Mouse (Mus musculus) lung, postnatal 0 days (tissue): ENCODE results near the gene Hoxb8. TPM values are rescaled to one million over a fixed set of nuclear protein-coding genes. Genes with fewer than 3 reads are reported as not detected.
A peak's percentile ranks its signal among the peaks of the same experiment; 100 is the strongest.

Source experiments
- ATAC-seq: fragments of 200-750 bp; cut with Nextera tagmentation; 2 replicates; pipeline ENCODE4 v1.8.0; 2017; ENCODE audit warnings: moderate library complexity
- DNase-seq: peaks from one replicate; pipeline ENCODE4 v3.0.0-alpha.2; 2016; ENCODE audit warnings: low spot score
- H3K27ac ChIP-seq: fragments of 300-500 bp; sonication (generic); 2 replicates; pipeline ENCODE4 v1.5.1; 2014; ENCODE audit warnings: antibody characterized with exemption, mild to moderate bottlenecking, low read length, mixed read lengths
- H3K27me3 ChIP-seq: fragments of 300-500 bp; sonication (generic); replicated peaks from 2 replicates; pipeline ENCODE4 v1.6.1; 2014; ENCODE audit warnings: low read length, mixed read lengths; ENCODE audit not compliant: insufficient read depth
- H3K36me3 ChIP-seq: fragments of 300-500 bp; sonication (generic); 2 replicates; pipeline ENCODE4 v1.6.1; 2014; ENCODE audit warnings: low read length, mixed read lengths; ENCODE audit not compliant: insufficient read depth
- H3K4me1 ChIP-seq: fragments of 300-500 bp; sonication (generic); 2 replicates; pipeline ENCODE4 v1.6.1; 2014; ENCODE audit warnings: antibody characterized with exemption, low read depth, low read length, mixed read lengths; ENCODE audit not compliant: insufficient read depth
- H3K4me2 ChIP-seq: fragments of 300-500 bp; sonication (generic); replicated peaks from 2 replicates; pipeline ENCODE4 v1.6.1; 2014; ENCODE audit warnings: low read depth, mild to moderate bottlenecking, low read length, moderate library complexity, mixed read lengths
- H3K4me3 ChIP-seq: fragments of 300-500 bp; sonication (generic); 2 replicates; pipeline ENCODE4 v1.5.1; 2014; ENCODE audit warnings: low read depth, low read length
- H3K9ac ChIP-seq: fragments of 300-500 bp; sonication (generic); replicated peaks from 2 replicates; pipeline ENCODE4 v1.6.1; 2014; ENCODE audit warnings: low read depth, mild to moderate bottlenecking
- H3K9me3 ChIP-seq: fragments of 300-500 bp; sonication (generic); 2 replicates; pipeline ENCODE4 v1.6.1; 2016; ENCODE audit warnings: low read length, mixed read lengths
- CTCF ChIP-seq: IDR thresholded peaks from 2 replicates; pipeline ENCODE4 v1.5.1; 2016; ENCODE audit warnings: antibody characterized with exemption, mild to moderate bottlenecking
- EP300 ChIP-seq: IDR thresholded peaks from 2 replicates; pipeline ENCODE4 v1.6.1; 2016; ENCODE audit warnings: antibody characterized with exemption, mild to moderate bottlenecking, control low read depth
- WGBS: fragments of 180-500 bp; shearing (Covaris S2); extraction: QIAGEN DNeasy Blood & Tissue Kit; methylation state at CpG from one replicate; pipeline ENCODE4 v1.1.7; 2014; 5-methylcytosine and 5-hydroxymethylcytosine counted together
- microRNA counts: library from miRNA; unstranded; fragments of <30 nt; microRNA quantifications from one replicate; lab custom pipeline; 2015
- microRNA-seq: library from miRNA; unstranded; fragments of <30 nt; microRNA quantifications from one replicate; pipeline ENCODE4, GENCODE M21; 2016
- polyA plus RNA-seq: library from polyadenylated mRNA; unstranded; fragments of >200 nt; fragmentation: Nextera tagmentation; extraction: Ambion mirVana; gene quantifications from 2 replicates; pipeline ENCODE4 v1.2.1, GENCODE M21; 2015

Gene Hoxb8
- polyA plus RNA-seq, 1 experiment from 2014 or later: 0.23 TPM

GRCm38 (mm10) chr11:96333241-96334001 lies 51.7 kb downstream of the Hoxb8 start:
- Histone ChIP-seq H3K4me2 (peak overlapping the region; percentile 63), H3K9ac (peak overlapping the region; percentile 50; the same call in 1 of the 2 replicates), H3K36me3 (no peaks in the 10 kb centered on the region), H3K27ac (peak overlapping the region; percentile 88), H3K9me3 (no peaks in the 10 kb centered on the region), H3K4me3 (peak overlapping the region; percentile 49), H3K4me1 (peaks cover 12% of the 10 kb centered on the region; the same call in 1 of the 2 replicates), H3K27me3 (peaks cover 7% of the 10 kb centered on the region; the same call in 1 of the 2 replicates)
- no peak for DNase-seq
- 21% methylated on average over 17 of the region's 17 CpGs for WGBS
- TF ChIP-seq CTCF (no peak), EP300 (no peak)
- no peak for ATAC-seq

GRCm38 (mm10) chr11:96334002-96334364 lies 52.3 kb downstream of the Hoxb8 start:
- Histone ChIP-seq H3K4me3 (peak overlapping the region; percentile 49), H3K9ac (no peak overlapping the region), H3K27ac (peak overlapping the region; percentile 88; the same call in 1 of the 2 replicates), H3K36me3 (no peaks in the 10 kb centered on the region), H3K9me3 (no peaks in the 10 kb centered on the region), H3K27me3 (peaks cover 7% of the 10 kb centered on the region; the same call in 1 of the 2 replicates), H3K4me1 (peaks cover 12% of the 10 kb centered on the region; the same call in 1 of the 2 replicates), H3K4me2 (peak overlapping the region; percentile 63)
- DNase-seq: no peak
- ATAC-seq: no peak
- 11% methylated on average over 2 of the region's 2 CpGs for WGBS
- TF ChIP-seq EP300 (no peak), CTCF (no peak)

MicroRNAs within 50 kb of the gene (microRNA counts, 519-probe panel; counts per million panel counts)
- microRNA mmu-miR-10a (lab: Ali Mortazavi, UCI) (5,506 counts per million, percentile 71 among the panel's probes with 10 or more counts), microRNA mmu-miR-196a (lab: Ali Mortazavi, UCI) (2,813 counts per million, percentile 12 among the panel's probes with 10 or more counts)

Small RNA genes within 50 kb of the gene (microRNA-seq; reads per million reads assigned to microRNA genes)
- 22,339 reads per million, percentile 97 among the genes with 10 or more reads in this experiment for gene Mir10a
- 2.2 reads per million for gene Mir196a-1

Other genes with a start within 250 kb of the Hoxb8 start
- 72.9 and 77.9 TPM in 2 replicates for gene Snf8, start 247.0 kb upstream of the Hoxb8 start, polyA plus RNA-seq
- 29.6 and 31.6 TPM in 2 replicates for gene Ube2z, start 216.5 kb upstream of the Hoxb8 start, polyA plus RNA-seq
- 324 and 382 TPM in 2 replicates for gene Atp5g1, start 206.2 kb upstream of the Hoxb8 start, polyA plus RNA-seq
- gene Calcoco2, start 169.9 kb upstream of the Hoxb8 start, polyA plus RNA-seq: 0.74 and 0.98 TPM in 2 replicates
- 0.99 and 1.3 TPM in 2 replicates for gene Ttll6, start 148.1 kb upstream of the Hoxb8 start, polyA plus RNA-seq
- not detected in 2 replicates for gene Hoxb13, start 87.6 kb upstream of the Hoxb8 start, polyA plus RNA-seq
- gene Hoxb9, start 10.4 kb upstream of the Hoxb8 start, polyA plus RNA-seq: not detected in 2 replicates
- gene Hoxb7, start 4.7 kb downstream of the Hoxb8 start, polyA plus RNA-seq: 1.3 and 1.9 TPM in 2 replicates
- 7.3 and 7.4 TPM in 2 replicates for gene Hoxb6, start 10.6 kb downstream of the Hoxb8 start, polyA plus RNA-seq
- gene Hoxb5, start 21.4 kb downstream of the Hoxb8 start, polyA plus RNA-seq: 16.8 and 17.3 TPM in 2 replicates
- 2.6 and 3.0 TPM in 2 replicates for gene Hoxb4, start 36.4 kb downstream of the Hoxb8 start, polyA plus RNA-seq
- 1.5 and 2.2 TPM in 2 replicates for gene Hoxb3, start 41.4 kb downstream of the Hoxb8 start, polyA plus RNA-seq
- 16.5 and 16.9 TPM in 2 replicates for gene Hoxb2, start 68.6 kb downstream of the Hoxb8 start, polyA plus RNA-seq
- not detected in 2 replicates for gene Hoxb1, start 83.8 kb downstream of the Hoxb8 start, polyA plus RNA-seq
- gene Skap1, start 182.7 kb downstream of the Hoxb8 start, polyA plus RNA-seq: 0.73 and 1.0 TPM in 2 replicates